Mouse (Mus musculus) regulatory T cell (primary cell): ENCODE results near the gene Snx8.

Experiments used
- in situ Hi-C: fragments of 300-600 bp; cut with MboI, MseI; formaldehyde crosslinking; loops from one replicate; pipeline ENCODE4 v1.15.1; 2025; ENCODE audit warnings: high pct_unique_total_duplicates

The Snx8 gene

DNA sequence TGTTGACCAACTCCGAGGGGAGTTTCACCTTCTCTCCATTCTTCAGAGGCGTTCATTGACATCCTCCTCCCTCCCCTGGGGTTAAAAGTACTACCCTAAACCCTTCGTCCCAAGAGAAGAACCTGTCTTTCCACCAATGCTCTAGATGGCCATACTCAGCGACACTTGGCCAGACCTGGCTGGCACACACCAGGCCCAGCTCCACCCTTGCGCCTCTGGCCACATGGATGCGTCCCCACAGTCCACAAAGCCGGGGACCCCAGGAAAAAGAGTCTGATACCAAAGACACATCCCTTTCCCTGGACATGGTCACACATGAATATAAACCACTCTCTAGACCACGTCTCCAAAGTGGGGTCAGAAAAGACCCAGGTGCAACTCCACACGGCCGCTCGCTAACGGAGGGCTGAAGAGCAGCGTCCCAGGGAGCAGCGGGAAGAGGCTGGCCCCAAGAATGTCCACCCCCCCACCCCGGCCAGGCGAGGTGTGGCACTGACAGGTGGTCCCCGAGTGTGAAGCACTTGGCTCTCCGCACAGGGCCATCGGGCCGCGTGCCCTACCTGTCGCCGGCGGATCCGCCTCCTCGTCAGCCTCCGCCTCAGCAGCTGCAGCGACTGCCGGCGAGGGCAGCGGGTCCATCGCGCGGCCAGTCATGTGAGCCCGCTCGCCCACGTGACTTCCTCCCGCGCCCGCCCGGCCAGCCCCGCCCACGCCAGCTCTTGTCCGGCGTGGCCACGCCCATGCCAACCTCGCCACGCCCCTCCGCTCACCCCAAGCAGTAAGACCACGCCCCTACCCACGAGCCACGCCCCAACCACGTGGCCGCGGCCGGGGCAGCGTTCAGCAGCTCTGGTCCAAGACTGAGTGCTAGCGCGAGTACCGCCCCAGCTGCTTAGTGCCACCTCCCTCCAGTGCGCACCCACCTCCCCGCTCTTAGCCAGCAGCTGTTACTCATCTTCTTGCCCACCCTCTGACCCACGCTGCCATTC lies at the start of gene Snx8:
TSS of gene Snx8 (minus strand) at position 675 of the 989 bp plus-strand sequence.
- in situ Hi-C loops: loop anchor here (10.0 kb wide), 1 partner anchor 1026 kb away; no protein-coding TSS in a partner anchor

DNA sequence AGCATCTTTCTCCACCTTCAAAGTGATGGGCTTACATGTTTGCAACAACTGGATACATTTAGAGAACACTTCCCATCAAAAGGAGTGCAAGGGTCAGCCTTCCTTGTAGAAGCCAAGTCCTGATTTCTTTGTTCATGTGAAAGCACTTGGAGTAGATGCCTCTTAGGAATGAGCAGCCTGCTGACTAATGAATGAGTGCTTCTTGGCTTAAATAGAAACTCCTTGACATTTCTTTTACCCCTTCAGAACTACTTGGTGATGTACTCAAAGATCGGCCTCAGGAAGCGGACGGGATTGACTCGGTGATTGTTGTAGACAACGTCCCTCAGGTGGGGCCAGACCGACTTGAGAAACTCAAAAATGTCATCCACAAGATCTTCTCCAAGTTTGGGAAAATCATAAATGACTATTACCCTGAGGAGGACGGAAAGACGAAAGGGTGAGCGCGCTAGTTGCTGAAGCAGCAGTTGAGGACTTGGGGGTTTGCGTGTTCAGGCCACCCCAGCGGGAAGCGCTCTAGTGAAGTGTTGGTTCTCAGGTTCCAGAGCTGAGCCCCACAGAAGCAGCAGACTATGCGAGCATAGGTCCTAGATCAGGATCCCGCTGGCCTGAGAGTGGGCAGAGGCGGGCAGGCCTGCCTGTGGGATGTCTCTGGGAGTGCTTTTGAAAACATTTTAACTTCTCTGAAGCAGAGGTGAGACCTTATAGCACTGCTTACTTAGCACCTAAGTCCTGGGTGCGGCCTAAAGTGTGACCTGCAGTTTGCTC lies 36.1 kb upstream of the Snx8 start:
- in situ Hi-C loops: no loop called here

DNA sequence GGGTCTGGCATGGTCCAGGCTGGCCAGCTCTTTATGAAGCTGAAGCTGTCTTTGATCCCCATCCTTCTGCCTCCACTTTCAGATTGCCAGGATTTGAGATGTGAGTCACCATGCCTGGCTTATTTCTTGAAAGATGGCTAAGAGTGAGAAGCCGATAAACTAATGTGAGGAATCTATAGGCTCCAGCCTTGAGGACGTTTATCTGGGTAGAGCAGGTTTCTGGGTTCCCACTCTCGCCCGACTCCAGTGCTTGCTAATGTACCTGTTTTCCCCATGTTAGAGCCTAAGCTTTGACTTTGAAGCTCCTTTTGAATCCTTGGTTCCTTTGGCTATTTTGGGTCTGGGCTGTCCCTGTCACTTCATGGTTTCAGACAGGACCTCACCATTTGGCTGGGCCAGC lies 31.6 kb upstream of the Snx8 start:
- in situ Hi-C loops: no loop called here

DNA sequence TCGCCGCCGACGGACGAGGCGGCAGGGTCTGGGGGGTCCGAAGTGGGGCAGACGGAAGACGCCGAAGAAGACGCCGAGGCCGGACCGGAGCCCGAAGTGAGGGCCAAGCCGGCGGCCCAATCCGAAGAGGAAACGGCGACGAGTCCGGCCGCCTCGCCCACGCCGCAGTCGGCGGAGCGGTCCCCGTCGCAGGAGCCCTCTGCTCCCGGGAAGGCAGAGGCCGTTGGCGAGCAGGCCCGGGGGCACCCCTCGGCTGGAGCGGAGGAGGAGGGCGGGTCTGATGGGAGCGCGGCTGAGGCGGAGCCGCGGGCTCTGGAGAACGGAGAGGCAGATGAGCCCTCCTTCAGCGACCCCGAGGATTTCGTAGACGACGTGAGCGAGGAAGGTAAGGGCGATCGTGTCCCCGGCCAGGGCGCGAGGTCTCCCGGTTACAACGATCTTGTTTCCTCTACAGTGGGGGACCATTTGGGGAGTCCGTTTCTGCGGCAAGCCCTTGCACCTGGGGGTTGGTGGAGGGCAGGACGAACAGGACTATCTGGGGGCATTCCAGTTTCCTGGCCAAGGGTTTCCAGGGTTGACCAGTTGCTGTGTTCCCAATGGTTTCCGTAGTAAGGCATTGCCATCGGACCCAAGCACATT lies 30.5 kb upstream of the Snx8 start:
- in situ Hi-C loops: no loop called here

DNA sequence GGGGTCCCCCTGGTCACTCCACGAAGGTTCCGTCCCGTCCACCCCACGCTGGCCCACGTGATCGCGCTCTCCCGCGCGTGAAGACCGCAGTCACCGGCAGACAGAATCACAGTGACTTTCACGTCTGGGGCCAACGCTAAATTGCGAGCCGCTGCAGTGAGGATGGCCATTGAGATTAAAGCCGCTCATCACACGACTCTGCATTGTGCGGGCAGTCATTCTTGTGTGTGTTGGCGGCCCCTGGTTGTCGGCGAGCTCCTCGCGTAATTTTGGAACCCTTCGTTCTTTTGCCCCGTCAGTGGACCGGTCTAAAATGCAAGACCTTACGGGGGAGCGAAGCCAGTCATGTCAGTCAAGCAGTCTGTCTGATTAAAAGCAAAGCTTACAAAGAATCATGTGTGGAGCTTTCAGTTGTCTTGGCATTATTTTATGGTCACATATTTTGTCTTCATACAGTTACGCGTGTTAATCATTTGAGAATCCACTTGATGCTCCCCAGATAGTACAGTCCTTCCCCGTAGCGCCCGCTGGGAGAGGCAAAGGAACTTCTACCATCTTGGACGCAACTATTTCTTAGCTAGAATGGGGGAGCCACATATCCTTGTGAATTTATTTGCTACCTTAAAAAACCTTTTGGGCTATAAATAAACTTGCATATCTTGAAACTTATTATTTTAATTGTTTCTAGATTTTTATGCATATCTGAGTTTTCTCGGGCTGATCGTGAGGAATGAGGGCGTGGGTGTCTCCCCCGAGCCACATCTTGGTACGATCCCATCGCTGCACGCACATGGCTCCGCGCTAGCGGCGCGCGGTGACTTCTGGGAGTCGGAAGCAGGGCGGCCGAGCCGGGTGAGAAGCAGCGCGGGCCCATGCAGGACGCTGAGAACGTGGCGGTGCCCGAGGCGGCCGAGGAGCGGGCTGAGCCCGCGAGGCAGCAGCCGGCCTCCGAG lies 29.7 kb upstream of the Snx8 start, which contains the start of gene Eif3b:
TSS of gene Eif3b (plus strand) at position 840 of the 953 bp plus-strand sequence.
- in situ Hi-C loops: no loop called here

DNA sequence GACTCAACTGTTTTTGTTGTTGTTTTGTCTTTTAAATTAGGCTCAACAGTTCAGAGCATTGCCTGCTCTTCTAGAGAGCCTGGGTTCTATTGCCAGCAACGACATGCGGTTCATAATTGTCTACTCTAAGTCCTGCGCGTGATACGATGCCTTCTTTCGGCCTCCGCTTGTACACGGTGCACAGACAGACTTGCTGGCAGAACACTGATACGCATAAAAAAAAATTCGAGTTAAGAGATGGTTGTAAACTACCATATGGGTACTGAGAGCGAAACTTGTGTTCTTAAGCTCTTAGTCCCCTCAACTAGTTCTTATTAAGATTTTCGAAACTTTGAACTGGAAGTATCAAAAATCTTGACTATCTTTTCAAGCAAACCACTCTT lies 29.0 kb upstream of the Snx8 start:
- in situ Hi-C loops: no loop called here

DNA sequence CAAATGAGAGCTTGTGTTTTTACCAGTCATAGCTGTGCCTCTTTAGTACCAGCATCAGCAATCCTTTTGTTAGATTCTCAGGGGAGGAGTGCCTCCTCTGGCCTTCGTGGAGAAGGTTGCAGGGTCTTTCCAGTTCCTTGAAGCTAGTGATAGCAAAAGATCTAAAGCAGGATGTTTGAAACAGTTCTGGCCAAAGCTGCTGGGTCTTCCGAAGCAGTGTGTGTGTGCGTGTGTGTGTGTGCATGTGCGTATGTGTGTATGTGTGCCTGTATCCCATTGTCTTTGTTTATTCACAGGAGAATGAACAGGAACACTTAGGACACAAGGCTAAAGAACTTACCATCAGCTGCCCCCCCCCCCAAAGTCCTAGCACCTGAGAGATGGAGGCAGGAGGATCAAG lies 25.6 kb upstream of the Snx8 start:
- in situ Hi-C loops: no loop called here

DNA sequence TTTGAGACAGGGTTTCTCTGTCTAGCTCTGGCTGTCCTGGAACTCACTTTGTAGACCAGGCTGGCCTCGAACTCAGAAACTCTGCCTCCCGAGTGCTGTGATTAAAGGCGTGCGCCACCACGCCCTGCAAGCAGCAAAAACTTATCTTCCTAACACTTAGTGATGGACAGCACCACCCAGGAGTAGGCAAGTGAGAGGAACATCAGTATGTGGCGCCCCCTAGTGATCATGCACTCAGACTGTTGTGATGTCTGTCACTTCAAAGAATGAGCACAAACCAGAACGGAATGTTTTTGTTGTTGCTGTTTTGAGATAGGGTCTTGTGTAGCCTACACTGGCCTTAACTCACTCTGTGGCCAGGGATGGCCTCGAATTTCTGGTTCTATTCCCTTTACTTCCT lies 22.3 kb upstream of the Snx8 start:
- in situ Hi-C loops: no loop called here

DNA sequence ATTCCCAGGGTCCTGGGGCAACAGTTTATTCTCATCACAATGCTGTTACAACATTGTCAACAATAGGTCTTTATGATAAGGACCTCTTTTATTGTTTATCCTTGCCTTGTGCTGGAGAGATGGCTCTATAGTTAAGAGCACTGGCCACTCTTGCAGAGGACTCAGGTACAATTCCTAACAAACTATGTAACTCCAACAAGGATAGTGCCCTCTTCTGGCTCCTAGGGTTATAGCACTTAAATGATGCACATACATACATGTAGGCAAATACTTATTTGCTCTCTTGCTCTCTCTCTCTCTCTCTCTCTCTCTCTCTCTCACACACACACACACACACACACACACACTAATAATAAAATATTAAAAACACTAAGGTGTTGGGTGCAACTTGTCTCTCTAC lies 19.7 kb upstream of the Snx8 start:
- in situ Hi-C loops: no loop called here

DNA sequence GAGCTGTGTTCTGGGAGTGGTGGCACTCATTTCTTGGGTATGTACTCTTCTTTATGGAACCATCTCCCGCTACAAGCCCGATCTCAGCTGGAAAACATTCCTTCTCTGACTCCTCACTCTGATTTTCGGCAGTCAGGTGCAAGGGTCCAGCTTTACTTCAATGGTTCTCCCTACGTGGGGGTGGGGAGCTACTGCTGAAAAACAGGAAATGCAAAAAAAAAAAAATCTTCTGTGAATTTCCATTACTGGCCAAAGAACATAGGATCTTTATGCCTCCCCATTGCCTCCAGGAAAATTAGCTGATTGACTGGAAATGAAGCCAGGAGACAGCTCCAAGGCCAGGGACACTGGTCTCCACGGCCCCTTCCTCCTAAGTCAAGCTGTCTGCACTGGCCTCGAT lies 17.6 kb upstream of the Snx8 start:
- in situ Hi-C loops: no loop called here

DNA sequence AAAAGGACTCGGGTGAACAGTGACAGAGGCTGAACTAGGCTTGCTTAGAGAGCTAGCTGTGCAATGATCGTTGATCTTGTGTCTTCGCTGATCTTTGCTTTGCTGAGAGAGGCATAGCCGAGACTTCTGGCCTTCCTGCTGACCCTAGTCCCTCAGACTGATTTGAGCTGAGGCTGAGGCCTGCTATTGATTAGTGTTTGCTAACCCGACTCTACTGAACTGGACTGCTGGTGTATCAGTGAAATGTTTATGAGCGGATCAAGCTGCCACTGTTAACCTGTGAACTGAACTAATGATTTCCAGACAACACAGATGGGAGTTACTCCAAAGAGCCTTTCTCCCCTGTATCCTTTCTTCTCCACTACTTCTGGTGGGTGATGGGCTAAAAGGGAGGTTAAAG lies 16.1 kb upstream of the Snx8 start:
- in situ Hi-C loops: no loop called here

DNA sequence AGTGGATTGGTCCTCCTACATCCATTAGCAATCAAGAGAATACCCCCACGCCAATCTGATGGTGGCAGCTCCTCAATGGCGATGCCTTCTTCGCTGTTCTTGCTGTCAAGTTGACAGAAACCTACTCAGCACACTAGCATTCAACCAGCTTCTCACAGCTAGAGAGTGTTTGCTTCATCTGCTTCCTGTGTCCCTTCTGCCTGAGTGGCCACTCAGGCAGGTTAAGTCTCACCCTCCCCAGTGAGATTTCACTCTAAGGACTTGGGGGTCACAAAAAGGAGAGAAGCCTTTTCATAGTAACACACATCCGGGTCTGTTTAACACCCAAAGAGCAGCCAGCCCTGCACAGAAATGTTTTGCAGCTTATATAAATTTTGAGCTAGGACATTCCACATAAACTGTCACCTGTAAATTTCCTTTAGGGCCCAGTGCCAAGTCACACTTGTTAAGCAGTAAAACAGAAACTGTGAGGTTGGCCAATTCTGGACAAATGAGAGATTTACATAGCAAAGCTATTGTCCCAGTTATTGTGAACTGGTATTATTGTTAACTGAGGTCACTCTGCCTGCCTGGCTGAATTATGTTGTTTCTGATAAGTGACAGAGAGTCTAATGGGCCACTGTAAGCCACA lies 13.7 kb upstream of the Snx8 start:
- in situ Hi-C loops: no loop called here

DNA sequence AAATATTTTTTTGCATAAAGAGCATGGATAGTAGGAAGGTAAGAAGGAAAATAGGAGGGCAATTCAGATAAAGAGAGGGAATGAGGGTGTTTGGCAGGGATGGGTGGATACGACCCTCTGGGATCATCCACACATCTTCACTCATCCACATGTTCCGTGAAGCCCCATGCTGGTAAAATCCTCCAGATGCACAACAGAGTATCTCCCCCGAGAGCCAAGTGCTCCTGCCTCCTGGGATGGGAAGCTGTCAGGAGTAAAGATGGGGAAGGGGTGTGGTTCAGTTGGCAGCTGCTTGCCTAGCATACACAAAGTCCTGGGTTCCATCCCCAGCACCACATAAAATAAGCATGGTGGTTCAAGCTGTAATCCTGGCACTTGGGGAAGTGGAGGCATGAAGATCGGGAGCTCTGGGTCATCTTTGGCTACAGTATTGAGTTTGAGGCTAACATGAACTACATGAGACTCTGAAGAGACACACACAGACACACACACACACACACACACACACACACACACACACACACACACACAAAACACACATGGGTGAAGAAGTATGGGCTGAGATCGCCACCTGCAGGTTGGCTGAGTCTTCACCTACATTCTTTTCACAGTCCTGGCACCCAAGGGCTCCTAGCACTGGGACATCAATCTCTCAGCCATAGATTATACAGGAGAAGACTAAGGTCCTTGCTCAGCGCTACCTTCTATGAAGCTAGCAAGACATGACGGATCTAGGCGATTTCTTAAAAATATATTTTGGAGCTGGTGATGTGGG lies 7.3 kb upstream of the Snx8 start:
- in situ Hi-C loops: loop anchor here (5.0 kb wide), 1 partner anchor 59 kb away; no protein-coding TSS in a partner anchor

DNA sequence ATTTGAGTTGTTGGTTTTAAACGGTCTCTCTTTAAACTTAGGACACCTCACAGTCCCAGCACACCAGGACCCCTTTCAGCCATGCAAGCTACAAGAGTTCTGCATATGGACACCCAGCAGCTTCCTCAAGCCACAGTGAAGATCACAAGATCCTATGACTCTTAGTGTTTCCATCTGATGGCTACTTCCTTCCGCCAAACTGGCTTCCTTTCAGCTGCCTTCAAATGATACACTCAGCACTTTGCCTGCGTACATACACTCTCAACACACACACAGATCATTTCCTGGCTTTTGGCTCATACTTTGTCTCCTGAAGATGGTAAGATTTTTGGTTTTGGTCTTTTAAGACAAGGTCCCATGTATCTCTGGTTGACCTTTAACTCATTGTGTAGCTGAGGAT lies 3.6 kb upstream of the Snx8 start:
- in situ Hi-C loops: no loop called here

DNA sequence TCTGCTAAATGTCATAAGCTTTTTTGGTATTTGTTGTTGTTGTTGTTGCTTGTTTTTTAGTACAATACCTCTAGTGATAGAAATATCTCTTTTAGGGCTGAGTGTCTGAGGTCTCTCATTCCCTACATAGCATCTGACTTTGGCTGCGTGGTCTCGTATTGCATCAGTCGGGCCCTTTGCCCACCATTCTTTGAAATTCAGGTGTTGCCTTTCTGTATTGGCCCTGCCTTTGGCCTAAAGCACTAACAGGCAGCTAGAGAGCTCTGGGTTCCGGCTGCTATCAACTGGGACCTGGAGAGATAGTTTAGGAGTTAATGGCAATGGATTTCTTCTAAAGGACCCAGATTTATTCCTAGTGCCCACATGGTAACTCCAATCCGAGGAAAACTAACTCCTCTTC lies 2.9 kb upstream of the Snx8 start:
- in situ Hi-C loops: no loop called here

DNA sequence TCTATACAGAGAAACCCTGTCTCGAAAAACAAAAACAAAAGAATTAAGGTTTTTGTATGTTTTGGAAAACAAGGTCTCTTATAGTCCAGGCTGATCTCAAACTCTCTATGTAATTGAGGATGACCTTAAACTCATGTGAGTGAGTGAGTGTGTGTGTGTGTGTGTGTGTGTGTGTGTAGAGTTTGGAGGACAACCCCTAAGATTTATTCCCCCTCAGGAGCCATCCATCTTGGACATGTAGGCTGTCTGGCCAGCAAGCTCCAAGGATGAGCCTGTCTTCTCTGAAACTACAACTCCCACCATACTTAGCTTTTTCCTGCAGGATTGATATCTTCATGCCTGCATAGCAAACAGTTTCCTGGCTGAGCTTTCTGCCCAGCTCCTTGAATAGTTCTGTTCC lies 2.4 kb upstream of the Snx8 start:
- in situ Hi-C loops: no loop called here

DNA sequence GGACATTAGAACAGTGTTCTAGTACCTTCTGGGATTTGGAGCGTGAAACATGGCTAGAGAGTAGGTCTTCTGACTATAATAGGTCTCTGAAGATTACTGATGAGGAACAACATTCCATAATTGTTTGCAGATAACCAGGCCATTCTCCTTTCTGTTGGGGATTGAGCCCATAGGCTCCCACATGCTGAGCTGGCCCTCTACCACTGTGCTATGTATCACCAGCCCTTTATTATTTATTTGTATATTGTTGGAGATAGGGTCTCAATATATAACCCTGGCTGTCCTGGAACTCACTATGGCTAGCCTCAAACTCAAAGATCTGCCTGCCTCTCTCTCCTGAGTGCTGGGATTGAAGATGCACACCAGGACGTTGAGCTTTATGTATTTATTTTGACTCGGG lies 585 bp upstream of the Snx8 start:
- in situ Hi-C loops: loop anchor here (10.0 kb wide), 1 partner anchor 1025 kb away; no protein-coding TSS in a partner anchor

DNA sequence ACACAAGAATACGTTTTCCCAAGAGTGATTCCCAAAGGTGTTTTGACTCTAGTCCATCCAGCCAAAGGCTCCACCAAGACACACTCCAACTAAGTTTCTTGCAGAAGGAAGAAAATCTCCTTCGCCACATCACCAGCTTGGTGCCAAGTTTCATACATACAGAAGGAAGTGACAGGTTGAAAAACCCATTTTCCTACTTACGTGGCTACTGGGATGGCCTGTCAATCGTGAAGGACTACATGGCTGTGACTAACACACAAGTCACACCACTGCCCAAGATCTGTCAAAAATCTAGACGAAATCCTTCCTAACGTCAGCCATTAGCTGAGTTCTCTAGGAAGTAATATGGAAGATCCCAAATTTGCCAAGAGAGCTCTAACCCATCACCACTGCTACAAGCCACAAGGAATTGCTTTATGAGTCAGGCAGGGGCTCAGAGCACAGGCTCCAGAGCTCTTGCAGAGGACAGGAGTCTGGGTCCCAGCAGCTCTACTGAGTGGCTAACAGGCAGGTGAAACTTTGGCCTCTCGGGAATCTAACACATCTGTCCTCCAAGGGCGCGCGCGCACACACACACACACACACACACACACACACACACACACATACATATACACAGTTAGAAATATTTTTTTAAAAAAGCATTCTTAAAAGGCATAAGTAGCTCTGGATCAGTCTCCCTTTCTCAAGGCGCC lies 1.1 kb downstream of the Snx8 start:
- in situ Hi-C loops: loop anchor here (10.0 kb wide), 1 partner anchor 1027 kb away; no protein-coding TSS in a partner anchor

DNA sequence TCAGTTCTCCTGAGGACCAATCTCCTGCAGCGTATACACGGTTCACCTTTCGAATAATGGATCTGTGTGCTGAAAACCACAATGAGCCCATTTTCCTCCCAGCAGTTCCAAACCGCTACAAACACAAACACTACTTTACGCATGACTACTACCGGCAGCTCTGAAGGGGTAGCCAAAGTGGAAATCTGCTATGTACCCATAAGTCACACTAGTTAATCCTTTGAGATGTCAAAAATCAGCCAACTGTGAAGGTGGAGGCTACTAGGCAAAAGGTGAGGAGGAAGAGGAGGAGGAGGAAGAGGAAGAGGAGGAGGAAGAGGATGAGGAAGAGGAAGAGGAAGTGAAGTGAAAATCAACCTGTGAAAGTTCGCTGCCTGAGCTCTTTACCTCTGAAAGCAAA lies 1.8 kb downstream of the Snx8 start:
- in situ Hi-C loops: loop anchor here (10.0 kb wide), 1 partner anchor 1028 kb away; no protein-coding TSS in a partner anchor
